Mouse (Mus musculus): ENCODE results near the gene Gm17604.

The Gm17604 gene

DNA sequence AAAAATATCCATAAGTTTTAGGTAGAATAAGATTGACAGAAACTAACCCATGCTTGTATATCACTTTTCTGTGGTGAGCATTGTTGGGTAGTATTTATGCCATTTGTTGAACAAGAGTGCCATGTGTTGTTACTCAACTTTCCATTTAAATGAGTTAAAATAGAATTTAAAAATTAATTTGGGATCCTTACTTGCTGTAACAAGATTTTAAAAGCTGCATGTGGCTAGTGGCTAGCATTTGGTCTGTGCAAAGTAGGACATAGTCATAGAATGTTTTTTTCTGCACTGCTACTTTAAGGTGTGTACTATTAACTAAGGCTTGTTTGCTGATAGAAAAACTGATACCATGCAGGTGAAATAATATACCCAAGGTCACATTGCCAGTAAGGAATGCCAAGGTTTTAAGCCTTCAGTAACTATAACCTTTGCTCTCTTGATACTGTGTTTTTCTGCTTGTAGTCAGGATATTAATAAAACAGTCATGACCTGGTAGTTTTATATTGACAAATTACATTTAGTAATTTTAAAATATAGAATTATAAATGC, at the start of gene Gm17604:
TSS of gene Gm17604 (minus strand) at position 51 of the 546 bp plus-strand sequence.
- DNase-seq, result no peak

DNA sequence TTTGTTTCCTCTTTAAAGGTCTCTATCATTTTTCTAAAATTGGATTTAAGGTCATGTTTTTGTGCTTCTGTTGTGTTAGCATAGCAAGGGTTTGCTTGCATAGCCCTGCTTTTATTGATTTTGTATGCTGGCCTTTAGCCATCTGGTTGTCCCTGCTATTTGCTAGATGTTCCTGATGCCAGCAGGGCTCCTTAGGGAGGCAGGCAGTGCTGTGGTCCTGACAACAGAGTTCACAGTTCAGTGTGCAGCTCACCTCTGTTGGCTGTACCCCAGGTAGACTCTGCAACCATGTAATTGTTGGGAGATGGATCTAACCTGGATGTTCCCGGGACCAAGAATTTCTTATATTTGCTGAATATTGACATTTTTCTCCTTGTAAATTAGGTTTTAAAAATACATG, 45.3 kb upstream of the Gm17604 start:
- no peak for DNase-seq

DNA sequence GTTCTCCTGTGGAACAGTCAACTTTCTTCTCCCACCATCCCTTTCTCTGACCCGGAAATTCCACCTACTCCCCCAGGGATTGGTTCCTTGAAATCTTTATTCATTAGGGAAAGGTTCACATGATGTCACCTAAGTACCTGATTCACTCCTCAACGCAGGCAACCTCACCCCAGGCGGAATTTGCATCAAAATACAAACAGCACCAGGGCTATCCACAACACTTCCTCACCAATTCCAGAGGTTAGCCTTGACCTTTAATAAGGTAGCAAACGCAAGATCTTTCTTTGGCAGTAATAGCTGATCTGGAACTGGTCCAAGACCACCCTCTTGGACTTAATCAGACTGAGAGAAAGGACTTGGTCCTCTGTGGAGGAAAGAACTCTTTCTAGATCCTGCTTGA, 1.5 kb downstream of the Gm17604 start:
- DNase-seq, result no peak

DNA sequence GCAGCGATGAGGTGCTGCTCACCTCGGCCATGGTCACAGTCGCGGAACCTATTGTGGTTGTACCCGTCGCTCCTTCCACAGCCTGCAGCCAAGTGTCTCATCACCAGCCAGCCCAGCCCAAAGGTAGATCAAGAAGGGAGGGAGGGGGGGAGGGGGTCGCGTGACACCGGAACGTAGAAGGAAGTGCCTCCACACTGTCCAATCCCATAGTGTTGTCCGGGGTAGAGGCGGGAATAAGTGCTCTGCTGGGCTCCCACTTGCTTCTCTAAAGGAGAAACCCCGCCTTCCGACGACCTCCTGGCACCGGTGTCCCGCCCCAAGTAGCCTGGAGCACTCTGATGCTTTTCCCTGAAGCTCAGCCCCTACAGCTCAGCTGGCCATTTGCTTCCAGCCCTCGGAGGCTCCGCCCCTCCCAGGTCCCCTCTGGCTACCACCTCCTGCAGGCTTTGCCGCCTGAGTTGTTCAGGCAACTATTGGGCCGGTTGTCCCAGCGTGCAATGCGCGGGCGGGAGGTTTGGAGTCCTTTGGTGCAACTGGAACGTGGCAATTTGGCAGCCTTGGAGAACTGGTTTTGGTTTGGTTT, 24.3 kb downstream of the Gm17604 start, which contains the start of the genes Mospd2 and Fancb:
TSS of gene Mospd2 (minus strand) at position 183 of the 583 bp plus-strand sequence.
TSS of gene Fancb (plus strand) at position 400 of the 583 bp plus-strand sequence.
- peak; percentile 90 for DNase-seq

DNA sequence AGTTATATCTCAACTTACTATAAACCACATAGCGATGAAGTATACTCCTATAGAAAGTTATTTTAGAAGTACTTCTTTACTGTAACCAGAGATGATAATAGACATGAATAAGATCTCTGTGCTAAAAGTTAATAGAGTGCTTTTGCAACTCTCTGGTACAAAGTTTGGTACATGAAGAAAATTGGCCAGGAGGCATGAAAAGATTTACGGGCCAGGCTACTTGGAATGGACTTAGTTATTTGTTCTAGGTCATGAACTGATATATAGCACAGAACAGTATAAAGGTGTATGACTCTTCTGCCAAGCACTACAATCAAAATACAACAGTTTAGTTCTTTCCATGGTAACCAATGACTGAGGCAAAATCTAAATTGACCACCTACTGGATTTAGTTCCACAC, 25.8 kb downstream of the Gm17604 start:
- no peak for DNase-seq

DNA sequence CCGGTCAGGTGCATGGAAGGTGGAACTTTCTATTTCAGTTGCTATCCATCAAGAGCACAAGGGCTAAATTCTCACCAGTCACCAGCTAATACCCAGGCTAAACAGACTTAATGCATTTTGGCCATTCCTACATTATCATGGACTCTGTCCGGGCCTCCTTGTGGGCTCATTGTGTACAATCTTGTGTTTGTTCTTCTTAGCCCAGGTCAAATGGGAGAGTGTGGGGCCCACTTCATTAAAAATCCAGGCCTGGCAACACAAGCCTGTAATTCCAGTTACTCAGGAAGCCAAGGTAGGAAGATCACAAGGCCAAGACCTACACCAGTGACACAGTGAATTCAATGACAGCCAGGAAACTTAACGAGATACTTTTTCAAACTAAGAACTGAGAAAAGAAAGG, 33.4 kb downstream of the Gm17604 start:
- no peak for DNase-seq

DNA sequence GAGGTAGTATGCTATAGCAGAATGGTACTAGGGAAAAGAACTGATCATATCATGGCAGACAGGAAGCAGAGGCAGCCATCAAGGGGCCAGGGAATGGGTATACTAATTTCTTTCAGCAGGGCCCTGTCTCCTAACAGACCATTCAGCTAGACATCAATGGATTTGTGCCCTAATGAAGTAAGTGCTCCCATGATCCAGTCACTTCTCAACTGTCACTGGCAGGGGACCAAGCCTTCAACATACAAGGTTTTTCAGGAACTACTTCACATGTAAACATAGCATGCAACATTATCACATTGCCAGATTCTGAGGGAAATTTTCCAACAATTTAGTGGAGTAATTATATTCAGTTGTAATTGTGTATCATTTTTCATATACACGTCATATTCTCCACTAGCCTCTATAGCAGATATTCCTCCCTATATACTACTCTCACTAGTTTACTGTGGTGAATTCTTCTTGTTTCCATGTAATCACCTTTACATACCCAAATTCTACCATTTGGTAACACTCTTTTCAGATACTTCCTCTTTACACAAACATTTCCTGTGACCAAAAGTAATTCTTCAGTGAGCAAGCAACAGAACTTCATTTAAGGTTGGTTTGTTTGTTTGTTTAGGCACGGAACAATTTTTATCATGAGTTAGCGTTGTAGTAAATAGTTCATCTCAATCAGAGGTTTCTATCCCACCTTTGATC, 38.7 kb downstream of the Gm17604 start:
- no peak for DNase-seq
